Mouse (Mus musculus) thymus, adult 2 months (tissue): ENCODE results near the gene Gna15. TPM values are rescaled to one million over a fixed set of nuclear protein-coding genes. Genes with fewer than 3 reads are reported as not detected.

Experiments used
- DNase-seq: peaks from one replicate; pipeline ENCODE4 v3.0.0; 2021
- H3K27ac ChIP-seq: fragments of 200-500 bp; 2 replicates; pipeline ENCODE4 v1.5.1; 2012; ENCODE audit warnings: low read length, control low read depth; ENCODE audit not compliant: control insufficient read depth, insufficient read depth
- H3K27me3 ChIP-seq: fragments of 200-500 bp; 2 replicates; pipeline ENCODE4 v1.6.1; 2012; ENCODE audit warnings: mild to moderate bottlenecking, low read length, moderate library complexity, mixed read lengths; ENCODE audit not compliant: control insufficient read depth, insufficient read depth
- H3K36me3 ChIP-seq: fragments of 200-500 bp; 2 replicates; pipeline ENCODE4 v1.6.1; 2012; ENCODE audit warnings: mild to moderate bottlenecking, low read length, moderate library complexity; ENCODE audit not compliant: control insufficient read depth, insufficient read depth
- H3K4me1 ChIP-seq: fragments of 200-500 bp; replicated peaks from 2 replicates; pipeline ENCODE4 v1.6.1; 2012; ENCODE audit warnings: low read length; ENCODE audit not compliant: control insufficient read depth, insufficient read depth
- H3K4me3 ChIP-seq: fragments of 200-500 bp; 2 replicates; pipeline ENCODE4 v1.5.1; 2012; ENCODE audit warnings: mild to moderate bottlenecking, low read length, control low read depth, moderate library complexity; ENCODE audit not compliant: control insufficient read depth, insufficient read depth
- CTCF ChIP-seq: fragments of 200-500 bp; IDR thresholded peaks from 2 replicates; pipeline ENCODE4 v1.5.1; 2012; ENCODE audit warnings: mild to moderate bottlenecking, control low read depth, low read length, moderate library complexity, borderline replicate concordance; ENCODE audit not compliant: control insufficient read depth, poor library complexity, insufficient read depth; ENCODE audit errors: extremely low read depth
- POLR2A ChIP-seq: fragments of 200-500 bp; IDR thresholded peaks from 2 replicates; pipeline ENCODE4 v1.6.1; 2012; ENCODE audit warnings: mild to moderate bottlenecking, low read length, control low read depth, moderate library complexity; ENCODE audit not compliant: control insufficient read depth, poor library complexity, insufficient read depth; ENCODE audit errors: extremely low read depth
- WGBS: fragments of 180-500 bp; shearing (Covaris S2); methylation state at CpG from one replicate; pipeline ENCODE4 v1.1.7; 2018; 5-methylcytosine and 5-hydroxymethylcytosine counted together
- polyA plus RNA-seq: library from polyadenylated mRNA; depleted of rRNA; stranded (reverse); fragments of >200 nt; gene quantifications from 2 replicates; pipeline ENCODE4 v1.2.3, GENCODE M21; 2012

The Gna15 gene
- polyA plus RNA-seq, 1 experiment, result 10.6 TPM

- Histone ChIP-seq H3K4me1 (peaks cover 34% of the 10 kb centered on the region), H3K27me3 (no peaks in the 10 kb centered on the region), H3K36me3 (no peaks in the 10 kb centered on the region), H3K4me3 (peak overlapping the region; percentile 69), H3K27ac (peak overlapping the region; percentile 81)
- WGBS, result 13% methylated on average over 38 of the region's 38 CpGs
- TF ChIP-seq POLR2A, result no peak
- TF ChIP-seq CTCF, result no peak
- DNase-seq, result peak; percentile 39
Observed at GRCm38 (mm10) chr10:81498316-81499249, 25.4 kb downstream of the Gna15 start.

GRCm38 (mm10) chr10:81497401-81498270, 26.4 kb downstream of the Gna15 start:
- H3K4me1 ChIP-seq, result peaks cover 31% of the 10 kb centered on the region
- H3K27ac ChIP-seq, result peak overlapping the region; percentile 81
- no peaks in the 10 kb centered on the region for H3K27me3 ChIP-seq
- H3K4me3 ChIP-seq, result peak overlapping the region; percentile 69
- WGBS, result 8% methylated on average over 17 of the region's 17 CpGs
- DNase-seq, result peak; percentile 44
- H3K36me3 ChIP-seq, result no peaks in the 10 kb centered on the region
- no peak for TF ChIP-seq POLR2A
- no peak for TF ChIP-seq CTCF

GRCm38 (mm10) chr10:81496969-81497368, 27.1 kb downstream of the Gna15 start:
- H3K4me1 ChIP-seq, result peaks cover 31% of the 10 kb centered on the region
- H3K36me3 ChIP-seq, result no peaks in the 10 kb centered on the region; the same call in 1 of the 2 replicates
- peak overlapping the region; percentile 19; the same call in 1 of the 2 replicates for H3K4me3 ChIP-seq
- TF ChIP-seq CTCF (no peak), POLR2A (no peak)
- no peaks in the 10 kb centered on the region for H3K27me3 ChIP-seq
- DNase-seq, result no peak
- 3% methylated on average over 4 of the region's 4 CpGs for WGBS
- peak overlapping the region; percentile 48 for H3K27ac ChIP-seq

- WGBS, result under 1% methylated on average over 45 of the region's 45 CpGs
Observed at GRCm38 (mm10) chr10:81496264-81496901, 27.6 kb downstream of the Gna15 start, which contains the start of gene Ncln. Gene Ncln, minus strand, starts transcription at chr10:81496392.

GRCm38 (mm10) chr10:81495616-81496263, 28.3 kb downstream of the Gna15 start:
- peaks cover 31% of the 10 kb centered on the region for H3K4me1 ChIP-seq
- H3K27ac ChIP-seq, result no peak overlapping the region
- TF ChIP-seq POLR2A (no peak), CTCF (no peak)

More at GRCm38 (mm10) chr10:81496264-81496901, 27.6 kb downstream of the Gna15 start, which contains the start of gene Ncln:
- Histone ChIP-seq H3K4me3 (peak within 1 kb of the TSS; percentile 91), H3K27ac (peak within 1 kb of the TSS; percentile 48), H3K27me3 (no peaks in the 10 kb centered on the region), H3K36me3 (peaks cover 3% of the 10 kb centered on the region), H3K4me1 (peaks cover 31% of the 10 kb centered on the region)
- TF ChIP-seq CTCF, result peak; percentile 47; the same call in 1 of the 2 replicates
- peak; percentile 49; the same call in 1 of the 2 replicates for TF ChIP-seq POLR2A
- peak; percentile 99 for DNase-seq

More at GRCm38 (mm10) chr10:81495616-81496263, 28.3 kb downstream of the Gna15 start:
- Histone ChIP-seq H3K27me3 (no peaks in the 10 kb centered on the region), H3K4me3 (peak overlapping the region; percentile 91), H3K36me3 (peaks cover 4% of the 10 kb centered on the region)
- 2% methylated on average over 41 of the region's 41 CpGs for WGBS
- DNase-seq, result no peak
